Mouse (Mus musculus): Measurements from ENCODE around the gene Cfap36.

Cfap36 gene

GRCm38 (mm10) chr11:29246883-29247650 is at the start of gene Cfap36:
Gene Cfap36, minus strand, starts transcription at chr11:29247409.
- peak; percentile 89 for DNase-seq

- DNase-seq = no peak
These were observed 40.1 kb upstream of the Cfap36 start for GRCm38 (mm10) chr11:29287305-29287704.

DNA sequence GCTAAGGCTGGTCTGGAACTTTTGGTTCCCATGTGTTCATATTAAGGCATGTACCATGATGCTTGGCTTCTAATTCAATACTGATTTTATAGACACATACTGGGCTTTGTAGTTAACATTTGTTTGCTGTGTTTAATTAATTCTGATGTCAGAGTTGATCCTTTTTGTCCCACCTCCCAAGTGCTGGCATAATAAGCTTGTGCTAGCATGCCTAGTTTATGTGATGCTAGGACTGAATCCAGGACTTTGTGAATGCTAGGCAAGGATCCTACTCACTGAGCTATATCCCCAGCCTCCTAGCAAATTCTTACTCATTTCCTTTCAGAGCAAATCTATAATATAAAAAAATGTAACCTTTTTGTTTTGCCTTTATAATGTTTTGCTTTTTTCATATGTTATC is 38.8 kb upstream of the Cfap36 start:
- DNase-seq = no peak

DNA sequence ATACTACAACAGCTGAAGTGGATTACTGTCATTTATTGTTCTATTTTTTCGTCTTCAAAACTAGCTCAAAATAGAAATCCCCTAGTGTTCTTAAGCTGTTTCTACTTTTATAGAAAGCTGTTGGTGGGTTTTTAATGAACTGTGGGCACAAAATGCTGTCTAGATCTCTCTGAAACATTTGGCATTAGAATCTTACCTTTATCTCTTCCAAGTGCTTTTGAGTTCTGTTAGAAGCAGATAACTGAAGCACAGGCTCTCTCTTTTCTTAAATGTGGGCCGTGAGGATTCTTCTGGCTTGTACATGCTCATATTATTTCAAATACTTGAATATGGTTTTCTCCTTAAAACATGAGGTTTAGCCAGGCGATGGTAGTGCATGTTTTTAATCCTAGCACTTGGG is 27.5 kb upstream of the Cfap36 start:
- no peak for DNase-seq

GRCm38 (mm10) chr11:29267824-29268223 is 20.6 kb upstream of the Cfap36 start:
- DNase-seq = no peak

DNA sequence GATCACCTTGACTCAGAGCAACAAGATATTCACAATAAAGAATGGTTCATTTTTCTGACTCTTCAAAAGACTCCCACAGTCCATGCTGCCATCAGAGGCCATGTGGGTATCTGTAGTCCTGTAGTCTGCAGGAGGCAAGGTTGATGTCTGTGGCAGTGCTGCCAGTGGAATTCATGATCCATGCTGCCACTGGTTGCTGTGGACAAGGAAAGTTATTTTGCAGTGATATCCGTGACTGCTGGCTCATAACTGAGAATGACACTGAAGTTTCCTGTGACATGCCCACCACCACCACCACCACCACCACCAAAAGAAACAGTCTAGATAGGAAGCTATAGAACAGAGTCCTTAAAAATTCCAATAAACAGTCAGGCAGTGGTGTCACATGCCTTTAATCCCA is 7.4 kb upstream of the Cfap36 start:
- DNase-seq = no peak

GRCm38 (mm10) chr11:29248386-29248785 is 1.2 kb upstream of the Cfap36 start:
- DNase-seq = no peak

DNA sequence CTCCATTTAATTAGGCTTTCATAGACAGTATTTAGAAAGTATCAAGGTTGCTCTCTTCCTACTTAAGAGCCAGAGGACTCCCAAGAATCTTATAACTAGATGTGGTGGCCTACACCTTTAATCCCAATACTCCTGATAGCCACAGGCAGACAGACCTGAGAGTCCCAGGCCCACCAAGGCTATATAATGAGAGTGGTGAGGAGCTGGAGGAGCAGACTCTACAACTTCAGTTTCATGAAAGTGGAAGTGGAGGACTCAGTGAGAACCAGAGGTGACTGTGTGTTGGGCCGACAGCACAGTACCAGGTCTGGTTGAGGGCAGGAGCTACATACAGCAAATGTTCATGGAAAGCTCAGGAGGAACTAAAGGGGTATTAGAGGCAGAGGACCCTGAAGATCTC is 516 bp upstream of the Cfap36 start:
- DNase-seq = no peak

- DNase-seq = no peak
These were observed 1.2 kb downstream of the Cfap36 start for GRCm38 (mm10) chr11:29245988-29246387.

- no peak for DNase-seq
These were observed 5.2 kb downstream of the Cfap36 start for GRCm38 (mm10) chr11:29241961-29242360.

GRCm38 (mm10) chr11:29239353-29239752 is 7.9 kb downstream of the Cfap36 start:
- no peak for DNase-seq

GRCm38 (mm10) chr11:29238551-29238950 is 8.7 kb downstream of the Cfap36 start:
- DNase-seq = no peak

GRCm38 (mm10) chr11:29238047-29238446 is 9.2 kb downstream of the Cfap36 start:
- DNase-seq = no peak

DNA sequence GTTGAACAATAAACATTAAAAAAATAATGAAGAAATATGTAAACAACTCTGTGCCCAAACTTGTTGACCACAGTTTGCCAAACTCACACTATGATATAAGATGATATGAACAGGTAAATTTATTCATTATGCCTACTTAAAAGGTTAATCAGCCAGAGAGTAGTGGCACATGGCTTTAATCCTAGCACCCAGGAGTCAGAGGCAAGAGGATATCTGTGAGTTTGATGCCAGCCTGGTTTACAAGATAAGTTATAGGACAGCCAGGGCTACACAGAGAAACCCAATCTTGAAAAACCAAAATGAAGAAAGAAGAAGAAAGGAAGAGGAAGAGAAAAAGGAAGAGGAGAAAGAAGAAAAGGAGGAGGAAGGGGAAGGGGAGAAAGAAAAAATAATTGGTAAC is 9.8 kb downstream of the Cfap36 start:
- no peak for DNase-seq

- no peak for DNase-seq
These were observed 13.6 kb downstream of the Cfap36 start for GRCm38 (mm10) chr11:29233569-29233968.

- no peak for DNase-seq
These were observed 18.3 kb downstream of the Cfap36 start for GRCm38 (mm10) chr11:29228957-29229356.

DNA sequence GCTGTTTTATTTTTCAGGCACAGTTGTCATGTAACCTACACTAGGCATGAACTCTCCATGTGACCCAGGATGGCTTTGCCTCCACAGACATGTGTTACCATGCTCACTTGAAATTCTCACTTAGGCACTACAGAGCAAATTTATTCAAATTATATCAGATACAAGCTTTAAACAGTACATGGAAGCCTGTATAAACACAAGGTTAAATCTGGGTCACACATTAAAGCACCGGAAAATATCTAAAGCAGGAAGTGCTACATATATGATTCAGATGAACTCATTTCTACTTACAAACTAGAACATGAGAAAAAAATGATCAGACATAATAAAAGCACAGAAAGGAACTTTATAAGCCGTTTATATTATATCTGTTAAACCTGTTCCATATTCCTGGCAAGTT is 22.5 kb downstream of the Cfap36 start:
- DNase-seq = no peak

DNA sequence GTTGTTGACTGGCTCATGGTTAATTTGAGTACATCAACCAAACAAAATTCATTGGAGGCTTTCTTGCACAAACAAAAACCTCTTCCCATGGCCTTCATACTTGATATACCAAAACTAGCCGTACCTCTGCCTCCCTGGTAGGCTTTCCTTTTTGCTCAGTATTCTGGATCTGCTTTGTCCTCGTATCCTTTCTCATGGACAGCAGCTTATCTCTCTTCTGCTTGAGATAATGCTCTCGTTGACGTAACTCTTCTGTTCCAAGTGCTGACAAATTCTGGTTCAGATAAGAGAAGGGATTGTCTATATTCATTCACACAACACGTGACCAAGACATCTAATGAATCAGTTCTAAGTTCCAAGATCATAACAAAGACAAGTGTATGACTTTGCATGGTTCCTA is 24.9 kb downstream of the Cfap36 start:
- no peak for DNase-seq

DNA sequence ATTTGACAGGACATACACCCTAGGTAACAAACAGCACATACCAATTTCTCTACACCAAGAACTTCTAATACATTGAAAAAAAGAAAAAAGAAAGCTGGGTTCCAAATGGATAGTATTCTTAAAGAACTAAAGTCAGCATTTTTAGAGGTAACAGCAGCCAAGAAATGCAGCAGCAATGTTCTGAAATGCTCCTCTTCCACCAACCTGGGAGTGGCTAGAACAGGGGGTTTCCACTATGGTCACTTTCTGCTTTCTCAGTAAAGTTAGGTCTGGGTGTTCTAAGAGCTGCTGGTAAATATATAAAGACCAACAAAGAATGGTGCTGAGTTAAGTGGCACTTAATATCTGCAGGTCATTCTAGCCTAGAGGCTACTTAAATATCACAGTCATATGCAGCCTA is 28.2 kb downstream of the Cfap36 start:
- DNase-seq = no peak

- no peak for DNase-seq
These were observed 31.0 kb downstream of the Cfap36 start for GRCm38 (mm10) chr11:29216196-29216595.

DNA sequence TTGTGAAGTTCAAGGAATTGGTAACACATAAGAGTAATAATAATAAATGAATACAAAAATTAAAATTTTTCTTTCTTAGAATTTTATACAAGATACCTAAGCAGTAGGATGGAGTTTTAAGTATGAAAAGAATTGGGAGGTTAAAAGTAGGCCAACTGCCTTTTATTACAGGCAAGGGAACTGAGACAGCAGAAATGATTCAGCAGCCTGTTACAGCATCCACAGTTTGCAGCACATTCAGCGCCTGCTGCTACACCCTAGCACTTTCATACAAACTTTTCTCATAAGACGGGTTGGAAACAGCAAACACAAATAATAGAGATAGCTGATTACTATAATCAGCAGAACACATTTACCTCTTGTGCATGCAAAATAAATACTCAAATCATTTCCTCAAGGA is 37.4 kb downstream of the Cfap36 start:
- DNase-seq = no peak

DNA sequence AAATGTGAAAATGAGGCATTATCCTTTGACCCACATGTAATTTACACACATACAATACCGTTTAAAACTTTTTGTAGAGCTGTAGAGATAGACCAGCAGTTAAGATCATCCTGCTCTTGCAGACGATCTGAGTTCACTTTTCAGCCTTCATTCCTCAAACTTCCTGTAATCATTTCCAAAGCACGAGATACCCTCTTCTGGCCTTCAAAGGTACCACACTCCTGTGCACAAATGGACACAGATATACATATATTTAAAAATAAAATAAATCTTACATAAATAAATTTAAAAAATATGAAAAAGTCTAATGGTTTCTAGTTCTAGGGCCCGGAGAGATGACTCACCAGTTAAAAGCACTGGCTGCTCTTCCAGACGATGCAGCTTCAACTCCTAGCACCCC is 43.6 kb downstream of the Cfap36 start:
- no peak for DNase-seq

DNA sequence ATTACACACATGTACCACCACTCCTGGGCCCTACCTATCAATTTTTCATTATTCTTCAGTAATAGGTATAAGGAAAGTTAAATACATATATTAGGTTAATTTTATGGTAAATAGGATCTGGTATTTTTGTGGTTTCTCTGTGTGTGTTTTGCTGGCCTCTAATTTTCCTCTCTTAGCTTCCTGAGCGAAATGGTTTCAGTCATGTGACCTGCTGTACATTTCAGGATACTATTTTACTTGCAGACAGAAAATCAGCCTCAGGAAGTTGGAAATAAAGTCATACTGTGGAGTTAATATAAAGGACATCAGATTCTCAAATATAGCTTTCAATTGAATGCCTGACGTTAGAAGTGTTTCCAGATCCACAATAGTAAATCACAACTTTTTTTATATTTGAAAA is 58.2 kb downstream of the Cfap36 start:
- DNase-seq = no peak

GRCm38 (mm10) chr11:29181751-29182150 is 65.5 kb downstream of the Cfap36 start:
- no peak for DNase-seq

GRCm38 (mm10) chr11:29180657-29181056 is 66.6 kb downstream of the Cfap36 start:
- no peak for DNase-seq

Data from right cerebral cortex, postnatal 25 days (tissue).